Mouse (Mus musculus) cerebellum, adult 11-12 months (tissue): ENCODE results near the gene Vmn1r199.
"Not testable (repeated sequence)": the region's sequence is repeated elsewhere in the genome, so short reads cannot be mapped to it uniquely, and the experiment has no call there.

ENCODE experiments used
- DNase-seq: peaks from one replicate; pipeline ENCODE4 v3.0.0; 2022

Gene Vmn1r199

DNA sequence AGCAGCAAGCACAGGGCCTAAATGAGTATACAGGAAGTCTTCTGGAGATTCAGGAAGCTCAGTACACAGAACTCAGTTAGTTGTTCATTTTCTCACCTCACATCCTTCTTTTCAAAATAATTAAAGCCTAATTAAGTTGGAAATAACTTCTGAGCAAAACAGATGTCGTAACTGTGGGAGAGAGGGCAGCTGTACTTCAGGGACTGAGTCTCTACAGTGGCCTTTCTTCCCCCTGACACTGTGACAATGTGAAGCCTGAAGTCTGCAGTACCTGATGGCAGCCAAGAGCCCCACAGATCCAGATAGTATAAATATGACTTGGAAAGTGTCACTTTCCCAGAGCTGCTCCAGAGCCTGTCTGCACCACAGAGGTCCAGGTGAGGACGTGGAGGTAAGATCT, at the start of gene Vmn1r199:
Gene Vmn1r199, plus strand, starts transcription at position 301 of the 400 bp plus-strand sequence.
- no peak for DNase-seq

DNA sequence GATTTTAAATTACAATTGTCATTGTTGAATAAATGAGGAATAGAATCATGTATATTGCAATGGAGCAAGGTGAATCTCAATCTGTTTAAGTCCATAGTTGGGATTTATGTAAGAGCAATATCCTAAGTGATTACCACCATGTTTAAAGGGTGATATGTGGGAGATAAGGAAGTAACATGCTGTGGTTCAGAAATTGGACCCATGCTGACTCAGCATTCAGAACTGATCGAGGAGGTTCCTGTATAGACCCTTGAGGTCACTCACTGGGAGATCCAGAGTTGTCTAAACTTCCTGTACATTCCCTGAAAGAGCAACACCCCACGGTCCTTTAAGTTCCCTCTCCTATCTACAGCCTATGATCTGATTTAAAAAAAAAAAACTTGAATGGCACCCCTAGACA, 46.3 kb upstream of the Vmn1r199 start:
- no peak for DNase-seq

DNA sequence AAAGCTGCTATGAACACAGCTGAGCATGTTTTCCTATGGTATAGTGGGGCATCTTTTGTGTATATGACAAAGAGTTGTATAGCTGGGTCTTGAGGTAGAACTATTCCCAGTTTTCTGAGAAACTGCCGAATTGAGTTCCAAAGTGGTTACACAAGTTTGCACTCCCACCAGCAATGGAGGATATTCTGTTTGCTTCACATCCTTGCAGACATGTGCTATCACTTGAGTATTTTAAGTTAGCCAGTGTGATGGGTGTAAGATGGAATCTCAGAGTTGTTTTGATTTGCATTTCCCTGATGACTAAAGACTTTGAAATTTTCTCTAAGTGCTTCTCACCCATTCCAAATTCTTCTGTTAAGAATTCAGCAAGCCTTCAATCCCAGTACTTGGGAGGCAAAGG, 44.1 kb upstream of the Vmn1r199 start:
- DNase-seq = no peak

DNA sequence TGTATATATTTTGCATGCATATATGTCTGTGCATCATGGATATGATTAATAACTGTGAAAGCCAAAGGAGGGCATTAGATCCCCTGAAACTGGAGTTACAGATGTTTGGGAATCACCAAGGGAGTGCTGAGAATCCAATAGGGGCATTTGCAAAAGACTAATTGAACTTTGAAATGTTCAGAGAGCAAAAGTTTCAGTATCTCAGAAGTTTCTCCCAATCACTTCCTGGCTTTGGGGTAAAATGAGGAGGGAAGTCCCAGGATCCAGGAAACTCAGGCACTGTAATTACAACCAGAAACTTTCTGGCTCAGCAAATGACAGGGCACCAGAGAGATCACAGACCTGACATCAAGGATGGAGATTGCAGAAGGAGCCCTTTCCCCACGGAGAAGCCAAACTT, 29.6 kb upstream of the Vmn1r199 start, which contains the start of gene Vmn1r198:
Gene Vmn1r198, plus strand, starts transcription at position 301 of the 400 bp plus-strand sequence.
- no peak for DNase-seq

DNA sequence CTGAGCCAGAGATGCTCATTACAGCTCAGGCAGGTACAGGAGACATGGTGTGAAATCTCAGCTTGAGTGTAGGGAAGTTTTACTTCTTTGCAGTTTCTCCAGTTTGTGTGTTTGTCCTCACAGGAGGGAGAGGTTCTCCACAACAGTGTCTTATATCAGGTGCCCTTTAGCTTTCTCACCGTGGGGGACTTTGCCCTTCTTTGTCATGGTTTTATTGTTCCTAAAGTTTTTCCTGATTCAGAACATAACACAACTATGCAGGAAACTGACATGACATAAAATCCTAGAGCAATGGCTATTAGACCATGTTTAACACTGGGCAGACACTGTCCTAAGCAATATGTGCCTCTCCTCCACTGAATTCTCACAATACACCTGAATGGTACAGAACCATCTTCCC, 28.8 kb upstream of the Vmn1r199 start:
- no peak for DNase-seq

GRCm38 (mm10) chr13:22381128-22381527, 1.5 kb downstream of the Vmn1r199 start:
- not testable (repeated sequence) for DNase-seq

GRCm38 (mm10) chr13:22383401-22383800, 3.8 kb downstream of the Vmn1r199 start:
- DNase-seq = no peak

DNA sequence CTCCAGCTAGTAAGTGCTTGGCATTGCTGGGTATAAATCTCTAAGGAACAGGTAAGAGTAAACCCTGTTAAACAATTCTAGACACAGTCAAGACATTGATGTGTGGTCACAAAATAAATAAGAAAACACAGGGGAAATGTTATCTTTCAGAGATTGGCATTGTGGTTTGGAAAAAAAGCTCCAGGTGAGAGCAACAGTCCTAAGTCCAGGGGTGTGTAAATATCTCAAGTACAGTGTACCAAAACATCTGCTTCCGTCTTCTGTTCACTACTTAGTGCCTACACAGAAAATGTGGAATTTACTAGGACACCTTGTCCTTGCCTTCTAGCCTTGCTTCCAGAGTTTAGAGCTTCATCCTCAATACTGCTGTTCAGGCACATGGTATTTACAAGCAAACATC, 7.4 kb downstream of the Vmn1r199 start:
- DNase-seq = no peak

- DNase-seq = no peak
Measured at GRCm38 (mm10) chr13:22390073-22390472, 10.5 kb downstream of the Vmn1r199 start, which contains the start of gene Vmn1r200. Gene Vmn1r200 (plus strand): TSS chr13:22390373.

GRCm38 (mm10) chr13:22402978-22403377, 23.4 kb downstream of the Vmn1r199 start:
- no peak for DNase-seq
